Mouse (Mus musculus) layer of hippocampus, adult 2 months (tissue): Measurements from ENCODE around the gene Xxylt1. TPM values are rescaled to one million over a fixed set of nuclear protein-coding genes. Genes with fewer than 3 reads are reported as not detected.

Source experiments
- DNase-seq, 2 experiments: peaks; one replicate each; pipeline ENCODE4 v3.0.0; 2022; ENCODE audit warnings: low spot score in 2 of 2
- H3K27ac ChIP-seq: fragments of 200-600 bp; 2 replicates; pipeline ENCODE4 v1.8.1; 2022
- H3K4me3 ChIP-seq: fragments of 200-600 bp; 2 replicates; pipeline ENCODE4 v1.8.1; 2022; ENCODE audit warnings: mild to moderate bottlenecking
- CTCF ChIP-seq: fragments of 200-600 bp; conservative IDR thresholded peaks from 2 replicates; pipeline ENCODE4 v1.8.1; 2022; ENCODE audit warnings: antibody characterized with exemption, mild to moderate bottlenecking, moderate library complexity
- total RNA-seq, 2 experiments: library from RNA; stranded (reverse); gene quantifications; 2 replicates each; pipeline ENCODE4 v1.2.3; 2021

Xxylt1 gene
- total RNA-seq, 2 experiments from 2014 or later, result 18.2 to 19.0 TPM

GRCm38 (mm10) chr16:30928076-30928750 is 153.0 kb downstream of the Xxylt1 start:
- TF ChIP-seq CTCF, result no peak

DNA sequence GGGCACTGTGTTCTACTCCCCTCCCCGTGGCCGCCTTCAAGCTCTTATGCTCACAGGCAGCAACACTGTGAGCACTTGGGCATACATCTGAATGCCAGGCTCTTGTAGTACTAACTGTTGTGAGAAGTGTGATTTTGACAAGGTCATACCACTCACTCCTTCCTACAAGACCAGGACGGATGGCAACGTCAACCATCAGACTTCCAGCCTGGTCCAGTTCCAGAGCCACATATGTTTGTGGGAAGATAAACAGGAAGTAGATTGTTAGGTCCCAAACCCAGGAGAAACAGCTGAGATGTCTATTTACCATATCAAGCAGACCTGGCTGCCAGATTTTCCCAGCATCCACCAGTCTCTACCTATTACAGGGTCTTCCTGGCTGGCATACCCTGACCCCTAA is 155.7 kb downstream of the Xxylt1 start:
- TF ChIP-seq CTCF, result no peak
- H3K27ac ChIP-seq, result no peak overlapping the region
- no peak for DNase-seq
- no peak overlapping the region for H3K4me3 ChIP-seq

More at GRCm38 (mm10) chr16:30928076-30928750, 153.0 kb downstream of the Xxylt1 start:
- DNase-seq, result no peak
- H3K4me3 ChIP-seq, result no peak overlapping the region
- no peak overlapping the region for H3K27ac ChIP-seq

DNA sequence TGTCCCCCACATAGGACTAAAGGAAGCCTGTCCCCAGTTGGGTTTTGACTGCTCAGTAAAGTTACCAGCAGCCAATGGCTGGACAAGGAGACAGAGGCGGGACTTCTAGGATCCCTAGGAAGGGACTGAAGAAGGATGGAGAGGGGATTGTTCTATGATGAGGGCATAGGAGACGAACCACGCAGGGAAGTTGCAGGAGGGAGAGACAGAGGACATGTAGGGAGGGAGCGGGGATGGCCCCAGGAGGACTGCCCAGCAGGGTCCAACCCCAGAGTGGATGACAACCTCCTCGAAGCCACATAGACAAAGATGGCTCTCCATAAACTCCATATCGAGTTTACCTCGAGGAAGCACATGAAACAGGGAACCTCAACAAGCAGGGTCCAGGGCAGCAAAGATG is 157.3 kb downstream of the Xxylt1 start:
- no peak for TF ChIP-seq CTCF
- no peak overlapping the region for H3K27ac ChIP-seq
- no peak for DNase-seq
- H3K4me3 ChIP-seq, result no peak overlapping the region

- no peak for DNase-seq
- TF ChIP-seq CTCF, result no peak
- H3K27ac ChIP-seq, result no peak overlapping the region
- H3K4me3 ChIP-seq, result no peak overlapping the region
These were observed 158.7 kb downstream of the Xxylt1 start for GRCm38 (mm10) chr16:30922548-30922947.

DNA sequence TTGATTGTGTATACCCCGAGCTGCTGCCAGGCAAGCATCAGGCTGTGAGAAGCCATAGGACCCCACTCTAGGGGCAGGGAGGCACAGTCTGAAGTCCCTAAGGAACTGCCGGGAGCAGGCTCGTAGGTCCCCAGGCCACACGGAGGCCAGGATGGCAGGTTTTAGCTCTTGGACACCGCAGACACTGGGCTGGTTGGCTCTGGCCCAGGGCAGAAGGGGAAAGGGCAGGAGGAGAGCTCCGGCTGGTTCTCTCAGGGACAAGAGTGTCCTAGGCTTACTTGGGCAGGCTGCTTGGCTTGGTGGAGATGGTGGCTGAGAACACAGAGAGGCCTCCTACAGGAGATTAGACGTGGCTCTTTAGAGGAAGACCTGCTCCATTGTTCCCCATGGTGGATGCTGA is 162.4 kb downstream of the Xxylt1 start:
- Histone ChIP-seq H3K4me3 (no peak overlapping the region), H3K27ac (no peak overlapping the region)
- no peak for DNase-seq
- TF ChIP-seq CTCF, result no peak

- no peak for TF ChIP-seq CTCF
- H3K4me3 ChIP-seq, result no peak overlapping the region
- H3K27ac ChIP-seq, result no peak overlapping the region
- DNase-seq, result no peak
These were observed 164.3 kb downstream of the Xxylt1 start for GRCm38 (mm10) chr16:30916931-30917330.

DNA sequence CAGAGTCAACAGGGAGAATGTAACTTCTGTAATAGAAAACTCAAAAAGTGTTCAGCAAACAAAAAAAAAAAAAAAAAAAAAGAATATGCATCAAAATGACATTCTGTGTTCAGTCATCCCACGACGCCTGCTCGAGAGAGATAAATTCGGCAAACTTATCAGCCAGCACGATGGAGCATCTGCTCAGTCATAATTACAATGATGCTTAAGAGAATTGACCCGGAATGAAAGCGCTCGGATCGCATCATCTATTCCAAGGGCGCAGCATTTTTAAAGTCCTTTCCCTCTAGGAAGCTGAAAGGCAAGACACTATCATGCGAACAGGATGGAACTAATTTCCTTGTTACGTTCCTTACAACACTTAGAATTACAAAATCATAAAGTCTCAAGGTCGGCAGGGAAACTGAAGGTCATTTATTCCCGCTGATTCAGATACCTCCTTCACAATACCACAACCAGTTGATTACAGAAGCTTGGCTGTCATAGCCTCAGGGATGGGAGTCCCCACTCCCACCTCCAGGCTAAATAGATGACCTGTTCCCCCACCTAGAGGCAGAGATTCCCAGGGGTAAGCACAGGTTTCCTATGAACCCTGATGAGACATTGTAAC is 165.5 kb downstream of the Xxylt1 start:
- DNase-seq, result peak in 1 of 2 experiments; percentile 39
- no peak for TF ChIP-seq CTCF
- Histone ChIP-seq H3K4me3 (no peak overlapping the region), H3K27ac (no peak overlapping the region)

Other genes with a start within 250 kb of the Xxylt1 start
- 100 to 1,000 TPM; 140 to 148 TPM for gene Acap2, start 119.8 kb upstream of the Xxylt1 start, total RNA-seq
- 10 to 100 TPM; 93.3 to 98.1 TPM for gene Ppp1r2, start 193.8 kb upstream of the Xxylt1 start, total RNA-seq
- 100 to 1,000 TPM; 107 to 123 TPM for gene Apod, start 233.4 kb upstream of the Xxylt1 start, total RNA-seq